Mouse (Mus musculus) left cerebral cortex, adult 2 months (tissue): ENCODE measurements around the gene Col2a1. TPM values are rescaled to one million over a fixed set of nuclear protein-coding genes. Genes with fewer than 3 reads are reported as not detected.

ENCODE experiments used
- DNase-seq, 2 experiments: peaks; one replicate each; pipeline ENCODE4 v3.0.0; 2021 to 2022; ENCODE audit warnings: low spot score in 2 of 2, mixed read lengths in 1 of 2; ENCODE audit errors: extremely low spot score in 1 of 2
- H3K27ac ChIP-seq: fragments of 200-600 bp; 2 replicates; pipeline ENCODE4 v1.8.1; 2022
- H3K4me3 ChIP-seq: fragments of 200-600 bp; 2 replicates; pipeline ENCODE4 v1.8.1; 2022
- CTCF ChIP-seq: fragments of 200-600 bp; IDR thresholded peaks from 2 replicates; pipeline ENCODE4 v1.8.1; 2022; ENCODE audit warnings: antibody characterized with exemption, mild to moderate bottlenecking, moderate library complexity
- intact Hi-C: fragments of 180-260 bp; cut with DNase I; formaldehyde crosslinking; loops from one replicate; pipeline ENCODE4 v1.15.1; 2025
- total RNA-seq, 2 experiments: library from RNA; stranded (reverse); gene quantifications; 2 replicates each; pipeline ENCODE4 v1.2.3; 2021

Col2a1 gene
- total RNA-seq, 2 experiments from 2014 or later = 0.61 to 0.63 TPM

- DNase-seq = peak in 1 of 2 experiments; percentile 34
- intact Hi-C loops = no loop called here
- Histone ChIP-seq H3K27ac (no peak overlapping the region), H3K4me3 (no peak overlapping the region)
- TF ChIP-seq CTCF = no peak
Observed at GRCm38 (mm10) chr15:97932441-97932840, 72.1 kb downstream of the Col2a1 start.

GRCm38 (mm10) chr15:97929259-97929824 is 75.2 kb downstream of the Col2a1 start:
- intact Hi-C loops = no loop called here
- no peak overlapping the region for H3K27ac ChIP-seq
- DNase-seq = no peak
- no peak for TF ChIP-seq CTCF
- no peak overlapping the region for H3K4me3 ChIP-seq

GRCm38 (mm10) chr15:97927821-97928220 is 76.7 kb downstream of the Col2a1 start:
- Histone ChIP-seq H3K27ac (no peak overlapping the region), H3K4me3 (no peak overlapping the region)
- intact Hi-C loops = no loop called here
- no peak for DNase-seq
- no peak for TF ChIP-seq CTCF

- no peak for DNase-seq
Observed at GRCm38 (mm10) chr15:97927018-97927417, 77.5 kb downstream of the Col2a1 start.

More at GRCm38 (mm10) chr15:97927018-97927417, 77.5 kb downstream of the Col2a1 start:
- intact Hi-C loops = no loop called here
- TF ChIP-seq CTCF = no peak
- no peak overlapping the region for H3K4me3 ChIP-seq
- H3K27ac ChIP-seq = no peak overlapping the region

Other genes starting within 250 kb of the Col2a1 start
- 10 to 100 TPM; 46.5 to 50.4 TPM for gene Rapgef3, start 236.7 kb downstream of the Col2a1 start, total RNA-seq
- gene Slc48a1, start 226.2 kb downstream of the Col2a1 start, total RNA-seq = 100 to 1,000 TPM; 157 to 161 TPM
- gene Hdac7, start 160.2 kb downstream of the Col2a1 start, total RNA-seq = 10 to 100 TPM; 38.4 to 41.6 TPM
- gene Vdr, start 94.1 kb downstream of the Col2a1 start, total RNA-seq = under 1 TPM; 0.32 to 0.79 TPM
- gene Tmem106c, start 40.5 kb downstream of the Col2a1 start, total RNA-seq = 10 to 100 TPM; 26.6 to 31.7 TPM
- 100 to 1,000 TPM; 379 to 387 TPM for gene Pfkm, start 87.9 kb upstream of the Col2a1 start, total RNA-seq
- gene Senp1, start 89.0 kb upstream of the Col2a1 start, total RNA-seq = 10 to 100 TPM; 13.6 to 15.6 TPM
- 10 to 100 TPM; 46.2 to 51.8 TPM for gene Asb8, start 160.9 kb upstream of the Col2a1 start, total RNA-seq
- gene Ccdc184, start 162.5 kb upstream of the Col2a1 start, total RNA-seq = 10 to 100 TPM; 20.6 to 21.8 TPM
- gene Olfr288, start 190.8 kb upstream of the Col2a1 start, total RNA-seq = not detected
- under 1 TPM in 1 of 2 experiments, not detected in 1; 0.32 TPM for gene Gm44579, start 216.3 kb upstream of the Col2a1 start, total RNA-seq
- 1 to 10 TPM; 4.7 to 5.3 TPM for gene Olfr287, start 216.4 kb upstream of the Col2a1 start, total RNA-seq
- not detected for gene Olfr286, start 229.8 kb upstream of the Col2a1 start, total RNA-seq